Mouse (Mus musculus) gastrocnemius, postnatal 10 days (tissue): Measurements from ENCODE around the gene Cygb. TPM values are rescaled to one million over a fixed set of nuclear protein-coding genes. Genes with fewer than 3 reads are reported as not detected.
"Not testable (repeated sequence)": the region's sequence is repeated elsewhere in the genome, so short reads cannot be mapped to it uniquely, and the experiment has no call there.

Experiments used
- DNase-seq: peaks from one replicate; pipeline ENCODE4 v3.0.0; 2021; ENCODE audit warnings: mixed read lengths
- total RNA-seq, 2 experiments: library from RNA; stranded (reverse); gene quantifications; 2 replicates each; pipeline ENCODE4 v1.2.3; 2021

Gene Cygb
- total RNA-seq, 2 experiments from 2014 or later, result 26.6 to 30.3 TPM

DNA sequence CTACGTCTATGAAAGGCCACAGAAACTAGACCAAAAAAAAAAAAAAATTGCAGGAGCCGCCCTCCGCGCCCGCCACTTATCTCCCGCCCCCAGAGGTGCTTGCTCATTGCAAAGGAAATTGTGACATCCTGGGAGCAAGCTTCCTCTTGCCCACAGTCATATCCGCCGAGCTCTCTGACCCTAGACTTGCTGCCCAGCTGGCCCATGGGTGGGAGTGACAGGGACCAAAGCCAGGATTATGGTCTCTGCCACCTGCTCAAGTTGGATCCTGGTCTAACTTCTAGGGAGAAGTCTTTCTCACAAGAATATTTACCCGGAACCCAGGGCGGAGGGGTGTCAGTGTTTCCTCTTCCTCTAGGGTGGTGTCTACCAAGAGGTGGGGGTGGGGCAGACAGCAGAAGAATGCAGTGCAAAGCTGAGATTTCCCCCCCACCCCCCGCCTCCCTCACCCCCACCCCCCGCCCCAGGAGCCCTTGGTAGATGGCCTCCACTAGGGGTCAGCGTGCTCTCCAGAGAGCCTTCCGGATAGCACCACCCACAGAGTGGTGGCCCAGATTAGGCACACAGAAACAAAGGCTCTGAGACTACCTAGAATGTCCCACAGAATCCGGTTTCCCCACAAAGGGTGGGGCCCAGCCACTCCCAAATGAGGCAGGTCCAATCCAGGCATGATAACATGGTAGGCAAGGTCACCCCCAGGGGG, 38.2 kb downstream of the Cygb start:
- DNase-seq, result no peak

DNA sequence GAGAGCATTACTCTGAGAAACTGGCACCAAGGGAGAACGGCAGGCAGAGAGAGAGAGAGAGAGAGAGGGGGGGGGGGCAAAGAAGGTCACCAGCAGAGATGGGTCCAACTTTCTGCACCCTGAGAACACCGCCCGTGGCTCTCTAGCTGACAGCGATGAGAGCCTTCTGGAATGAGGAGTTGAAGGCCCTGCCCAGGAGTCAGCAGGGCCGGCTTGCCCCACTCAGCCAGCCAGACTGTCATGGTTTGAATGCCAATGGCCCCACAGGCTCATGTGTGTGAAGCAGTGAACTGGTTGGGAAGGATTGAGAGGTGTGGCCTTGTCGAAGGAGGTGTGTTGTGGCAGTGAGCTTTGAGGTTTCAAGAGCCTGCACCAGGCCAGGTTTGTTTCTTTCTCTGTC, 40.9 kb downstream of the Cygb start:
- DNase-seq, result no peak

DNA sequence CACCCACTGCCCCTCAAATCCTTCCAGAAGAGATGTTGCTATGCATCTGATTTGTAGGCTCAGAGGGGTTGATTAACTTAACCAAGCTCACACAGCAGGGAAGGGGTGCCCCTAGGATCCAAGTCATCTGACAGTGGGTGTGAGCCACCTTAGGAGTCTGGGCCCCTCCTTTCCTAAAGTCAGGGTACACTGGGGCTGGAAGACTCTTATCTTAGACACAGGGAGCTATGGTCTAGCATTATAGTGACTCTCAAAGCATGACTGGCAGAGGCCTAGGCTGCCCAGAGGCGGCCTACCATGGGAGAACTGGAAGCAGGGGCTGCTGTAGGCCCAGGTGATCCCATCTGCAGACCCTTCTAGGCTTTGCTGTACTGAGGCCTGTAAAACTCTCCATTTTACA, 41.6 kb downstream of the Cygb start:
- DNase-seq, result no peak

DNA sequence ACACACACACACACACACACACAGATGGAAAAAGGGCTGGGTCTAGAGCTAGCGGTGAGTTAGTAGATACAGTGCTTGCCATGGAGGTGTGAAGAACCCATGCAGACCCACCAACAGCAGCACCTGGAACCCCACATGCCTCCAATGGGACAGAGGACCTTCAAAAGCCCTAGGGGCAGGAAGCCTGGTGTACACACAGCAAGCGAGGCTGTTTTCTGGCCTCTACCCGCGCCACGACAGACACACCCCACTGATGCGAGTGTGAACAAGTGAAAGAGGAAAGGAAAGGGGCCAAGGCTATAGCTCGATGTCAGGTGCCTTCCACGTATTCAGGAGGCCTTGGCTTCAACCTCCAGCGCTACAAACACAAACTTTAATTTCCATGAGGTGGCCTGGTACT, 42.2 kb downstream of the Cygb start:
- DNase-seq, result no peak

DNA sequence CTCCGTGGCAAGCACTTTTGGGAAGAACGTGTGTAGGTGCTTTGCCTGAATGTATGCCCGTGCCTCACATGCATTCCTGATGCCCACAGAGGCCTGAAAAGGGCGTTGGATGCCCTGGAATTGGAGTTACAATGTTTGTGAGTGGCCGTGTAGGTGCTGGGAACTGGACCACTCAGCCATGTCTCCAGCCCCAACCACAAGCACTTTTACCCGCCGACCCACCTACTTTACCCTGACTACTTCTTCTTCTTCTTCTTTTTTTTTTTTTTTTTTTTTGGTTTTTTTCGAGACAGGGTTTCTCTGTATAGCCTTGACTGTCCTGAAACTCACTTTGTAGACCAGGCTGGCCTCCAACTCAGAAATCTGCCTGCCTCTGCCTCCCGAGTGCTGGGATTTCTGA, 42.9 kb downstream of the Cygb start:
- not testable (repeated sequence) for DNase-seq

DNA sequence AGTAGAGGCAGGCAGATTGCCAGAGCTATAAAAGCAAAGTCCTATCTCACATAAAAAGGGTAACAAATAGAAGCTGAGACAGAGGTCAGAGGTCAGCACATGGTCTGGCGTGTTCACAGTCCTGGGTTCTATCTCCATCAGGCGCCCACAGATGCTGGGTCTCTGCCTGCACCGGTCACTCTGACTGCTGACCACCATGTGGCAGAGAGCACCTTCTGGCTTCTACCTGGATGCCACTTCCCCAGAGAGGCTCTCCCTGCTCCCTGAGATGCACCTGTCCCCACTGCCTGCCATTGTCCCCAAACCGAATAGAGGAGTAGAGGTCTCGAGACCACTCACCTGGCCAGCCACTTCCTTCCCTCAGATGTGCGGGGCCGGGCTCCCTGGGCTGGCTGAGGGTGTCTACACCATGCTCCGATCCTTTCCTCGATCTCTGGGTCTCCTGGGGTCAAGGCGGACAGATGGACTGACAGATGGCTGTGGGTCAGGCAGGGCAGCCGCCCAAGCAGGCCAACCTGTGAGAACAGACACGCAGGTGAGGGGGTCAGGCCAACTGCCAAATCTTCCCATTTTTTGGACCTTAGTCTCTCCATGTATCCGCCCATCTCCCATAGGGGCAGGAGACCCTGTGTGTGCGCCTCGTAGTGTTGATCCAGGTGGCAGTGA, 44.0 kb downstream of the Cygb start:
- DNase-seq, result no peak

DNA sequence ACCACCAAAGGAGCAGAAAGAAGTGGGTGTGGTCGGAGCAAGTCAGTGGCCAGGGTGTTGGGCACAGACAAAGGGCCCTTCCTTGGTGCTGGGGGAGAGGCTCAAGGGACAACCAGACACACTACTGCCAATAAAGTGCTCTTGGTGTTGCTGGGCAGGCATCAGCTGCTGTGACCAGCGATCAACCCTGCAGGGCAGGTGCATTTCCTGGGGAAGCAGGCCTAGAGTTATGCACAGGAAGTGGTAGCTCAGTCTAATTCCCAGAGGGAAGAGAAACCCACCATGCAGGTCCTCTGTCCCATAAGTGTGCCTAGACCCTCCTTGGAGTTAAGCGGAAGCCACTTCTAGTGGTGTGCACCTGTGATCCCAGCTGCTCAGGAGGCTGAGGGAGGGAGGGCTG, 46.4 kb downstream of the Cygb start:
- DNase-seq, result no peak

DNA sequence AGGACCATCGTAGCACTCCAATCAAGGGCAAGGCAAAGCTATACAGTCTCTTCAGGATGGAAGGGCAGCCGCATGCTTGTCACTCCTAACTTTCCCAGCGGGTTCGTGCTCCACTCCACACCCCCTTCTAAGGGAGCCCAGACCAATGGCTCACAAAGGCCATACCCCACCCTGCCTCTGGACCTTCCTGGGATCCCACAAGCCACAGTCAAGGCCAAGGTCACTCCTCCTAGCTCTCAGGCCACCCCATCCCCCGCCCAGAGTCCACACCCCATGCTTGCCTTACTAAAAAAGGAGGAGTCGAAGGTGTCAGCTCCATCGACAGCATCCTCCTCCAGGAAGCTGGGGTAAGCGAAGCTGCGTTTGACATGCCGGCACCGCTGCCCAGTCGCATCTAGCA, 50.0 kb downstream of the Cygb start:
- DNase-seq, result no peak

DNA sequence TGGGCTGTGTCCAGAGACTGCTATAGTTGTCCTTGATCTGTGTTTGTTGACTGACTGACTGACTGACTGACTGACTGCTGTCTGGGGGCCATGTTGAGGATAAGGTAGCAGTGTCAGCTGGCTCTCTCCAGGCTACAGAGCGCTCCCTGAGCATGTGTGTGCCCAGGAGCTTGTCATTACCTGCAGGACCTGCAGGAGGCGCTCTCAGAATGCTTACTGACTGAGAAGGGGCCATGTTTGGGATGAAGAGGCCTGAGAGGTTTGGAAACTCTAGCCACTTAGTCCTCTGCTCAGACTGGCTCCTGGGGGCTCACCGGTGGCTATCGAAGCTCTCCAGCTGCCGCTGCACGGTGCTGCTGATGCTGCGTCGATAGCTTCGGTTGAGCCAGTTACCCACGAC, 50.8 kb downstream of the Cygb start:
- peak; percentile 40 for DNase-seq

DNA sequence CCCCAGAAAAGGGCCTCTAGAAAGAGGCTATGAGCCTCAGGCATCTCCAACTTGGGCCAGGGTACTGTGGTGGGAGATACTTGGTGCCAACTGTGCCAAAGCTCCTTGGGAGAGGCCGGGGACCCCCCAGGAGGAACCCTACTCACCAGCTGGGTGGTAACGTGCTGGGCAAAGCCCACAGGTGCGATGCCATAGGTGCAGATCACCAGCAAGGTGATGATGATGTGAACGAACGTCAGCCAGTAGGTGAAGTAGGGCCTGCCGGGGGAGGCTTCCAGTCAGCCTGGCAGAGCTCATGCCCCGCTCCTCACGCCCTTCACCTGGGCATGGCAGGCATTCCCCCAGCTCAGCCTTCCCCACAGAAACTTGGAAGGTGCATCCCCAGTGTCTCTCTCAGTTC, 52.1 kb downstream of the Cygb start:
- no peak for DNase-seq

DNA sequence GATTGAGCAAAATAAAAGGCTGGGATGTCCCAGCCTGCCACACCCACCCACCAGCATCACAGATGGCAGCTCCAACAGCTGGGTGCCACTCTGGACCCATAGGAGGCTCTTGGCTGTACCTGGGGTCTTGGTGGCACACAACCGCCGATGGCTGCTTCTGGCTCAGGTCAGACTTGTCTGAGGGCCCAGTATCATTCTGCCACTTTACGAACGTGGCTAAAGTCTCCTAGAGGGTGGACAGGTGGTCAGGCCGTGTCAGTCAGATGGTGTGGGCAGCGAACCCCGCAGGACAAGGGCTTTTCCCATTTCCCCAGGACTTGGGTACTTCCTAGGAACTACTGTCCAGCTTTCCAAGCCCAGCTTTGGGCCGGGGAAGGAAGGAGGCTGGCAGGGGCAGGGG, 52.9 kb downstream of the Cygb start:
- DNase-seq, result no peak

DNA sequence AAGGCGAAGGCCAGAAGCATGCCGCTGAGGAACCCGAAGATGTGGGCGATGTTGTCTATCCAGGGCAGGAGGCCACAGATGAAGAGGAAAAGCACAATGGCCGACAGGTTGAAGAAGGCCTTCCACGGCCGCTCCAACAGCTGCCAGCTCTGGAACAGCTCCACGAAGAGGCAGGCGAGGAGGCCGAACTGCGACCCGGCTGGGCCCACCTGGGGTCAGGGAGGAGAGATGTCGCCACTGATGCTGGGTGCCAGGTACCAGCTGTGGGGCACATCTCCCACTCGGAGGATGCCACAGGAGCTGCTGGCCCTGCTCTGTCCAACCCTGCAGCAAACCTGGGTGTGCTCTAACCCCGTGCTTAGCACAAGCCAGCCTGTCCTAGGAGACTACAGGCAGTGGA, 54.9 kb downstream of the Cygb start:
- DNase-seq, result no peak

DNA sequence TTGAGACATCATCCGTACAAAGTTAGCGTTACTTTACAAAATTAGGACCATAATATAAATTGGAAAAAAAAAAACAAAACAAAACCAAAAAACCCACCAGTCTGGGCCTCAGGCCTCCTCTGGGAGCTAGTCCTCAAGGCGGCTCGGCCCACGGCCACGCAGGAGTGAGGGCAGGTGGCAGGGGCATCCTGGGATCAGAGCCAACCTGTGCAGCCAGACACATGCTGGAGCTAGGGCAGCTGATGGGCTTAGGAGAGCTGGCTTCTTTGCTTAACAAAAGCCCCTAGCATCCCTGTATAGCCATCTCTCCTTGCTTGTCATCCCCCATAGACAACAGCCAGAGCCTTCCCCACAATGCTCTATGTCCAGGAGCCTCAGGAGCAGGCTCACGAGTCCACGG, 55.9 kb downstream of the Cygb start:
- DNase-seq, result no peak

DNA sequence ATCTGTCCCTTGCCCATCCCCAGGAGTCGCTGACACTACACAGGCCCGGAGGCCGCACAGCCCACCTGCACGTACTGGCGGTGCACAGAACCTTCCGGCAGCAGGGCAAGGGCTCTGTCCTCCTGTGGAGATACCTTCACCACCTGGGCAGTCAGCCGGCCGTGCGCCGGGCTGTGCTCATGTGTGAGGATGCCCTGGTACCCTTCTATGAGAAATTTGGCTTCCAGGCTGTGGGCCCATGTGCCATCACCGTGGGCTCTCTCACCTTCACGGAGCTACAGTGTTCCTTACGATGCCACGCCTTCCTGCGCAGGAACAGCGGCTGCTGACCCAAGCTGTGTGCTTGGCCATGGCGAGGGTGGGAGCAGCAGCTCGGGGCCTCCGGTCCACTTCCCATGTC, 57.3 kb downstream of the Cygb start:
- no peak for DNase-seq

Other genes with a start within 250 kb of the Cygb start
- 10 to 100 TPM; 43.1 to 43.3 TPM for gene Rnf157, start 241.3 kb downstream of the Cygb start, total RNA-seq
- 10 to 100 TPM; 48.1 to 54.4 TPM for gene Ubald2, start 220.2 kb downstream of the Cygb start, total RNA-seq
- gene Qrich2, start 188.1 kb downstream of the Cygb start, total RNA-seq, result not detected
- 10 to 100 TPM; 34.8 to 35.4 TPM for gene Prpsap1, start 160.1 kb downstream of the Cygb start, total RNA-seq
- 1 to 10 TPM; 3.7 to 4.0 TPM for gene Sphk1, start 123.4 kb downstream of the Cygb start, total RNA-seq
- gene Ube2o, start 72.9 kb downstream of the Cygb start, total RNA-seq, result 10 to 100 TPM; 20.7 to 24.9 TPM
- not detected for gene Aanat, start 67.9 kb downstream of the Cygb start, total RNA-seq
- gene Rhbdf2, start 27.3 kb downstream of the Cygb start, total RNA-seq, result 1 to 10 TPM; 5.2 to 8.4 TPM
- gene Prcd, start 779 bp downstream of the Cygb start, total RNA-seq, result under 1 TPM in 1 of 2 experiments, not detected in 1; 0.81 TPM
- gene St6galnac1, start 121.2 kb upstream of the Cygb start, total RNA-seq, result not detected
- 10 to 100 TPM; 39.7 to 50.1 TPM for gene Mxra7, start 173.7 kb upstream of the Cygb start, total RNA-seq
- 10 to 100 TPM; 28.4 to 32.5 TPM for gene Mettl23, start 189.0 kb upstream of the Cygb start, total RNA-seq
- gene Jmjd6, start 189.1 kb upstream of the Cygb start, total RNA-seq, result 10 to 100 TPM; 23.9 to 26.4 TPM
- 10 to 100 TPM; 29.9 to 31.3 TPM for gene Mfsd11, start 198.1 kb upstream of the Cygb start, total RNA-seq
- gene Srsf2, start 198.8 kb upstream of the Cygb start, total RNA-seq, result 100 to 1,000 TPM; 123 to 146 TPM